Mouse (Mus musculus) small intestine, adult 2 months (tissue): ENCODE measurements around the gene Cops2.

ENCODE experiments used
- CTCF ChIP-seq: fragments of 200-500 bp; IDR thresholded peaks from 2 replicates; pipeline ENCODE4 v1.5.1; 2012; ENCODE audit warnings: low read depth, mild to moderate bottlenecking, control low read depth, inconsistent platforms, low read length, moderate library complexity, mixed read lengths; ENCODE audit not compliant: insufficient replicate concordance, insufficient read length; ENCODE audit errors: extremely low read depth
- POLR2A ChIP-seq: fragments of 200-500 bp; IDR thresholded peaks from 2 replicates; pipeline ENCODE4 v1.6.1; 2012; ENCODE audit warnings: low read depth, mild to moderate bottlenecking, control low read depth, inconsistent platforms, low read length, moderate library complexity

- TF ChIP-seq CTCF, result no peak
- TF ChIP-seq POLR2A, result no peak
Measured at GRCm38 (mm10) chr2:125809551-125809950, 49.4 kb downstream of the Cops2 start.
